Mouse (Mus musculus) fat pad, adult 2 months (tissue): Measurements from ENCODE around the gene Itgb5.
A peak's percentile ranks its signal among the peaks of the same experiment; 100 is the strongest.

Source experiments
- DNase-seq: peaks from one replicate; pipeline ENCODE4 v3.0.0-alpha.2; 2011; ENCODE audit warnings: low read depth, low spot score; ENCODE audit errors: extremely low read depth

Itgb5 gene

DNA sequence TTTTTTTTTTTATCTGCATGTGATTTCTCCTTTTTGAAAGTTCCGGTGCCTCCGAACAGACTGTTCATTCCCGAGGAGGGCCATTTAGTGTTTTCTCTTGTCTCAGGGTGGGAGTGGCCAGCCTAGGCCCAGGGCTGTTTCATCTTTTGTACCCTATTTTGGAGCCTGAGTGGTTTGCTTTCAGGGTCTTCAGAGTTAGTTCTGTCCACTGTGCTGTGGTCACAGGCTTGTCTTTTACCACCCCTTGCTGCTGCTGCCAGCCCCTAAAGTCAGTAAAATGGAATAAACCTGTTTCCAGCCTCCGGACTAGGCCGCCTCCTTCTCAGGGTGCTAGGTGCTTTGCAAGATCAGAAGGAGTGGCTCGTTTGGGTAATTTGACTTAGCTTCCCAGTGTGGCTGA lies 2.6 kb downstream of the Itgb5 start:
- no peak for DNase-seq

DNA sequence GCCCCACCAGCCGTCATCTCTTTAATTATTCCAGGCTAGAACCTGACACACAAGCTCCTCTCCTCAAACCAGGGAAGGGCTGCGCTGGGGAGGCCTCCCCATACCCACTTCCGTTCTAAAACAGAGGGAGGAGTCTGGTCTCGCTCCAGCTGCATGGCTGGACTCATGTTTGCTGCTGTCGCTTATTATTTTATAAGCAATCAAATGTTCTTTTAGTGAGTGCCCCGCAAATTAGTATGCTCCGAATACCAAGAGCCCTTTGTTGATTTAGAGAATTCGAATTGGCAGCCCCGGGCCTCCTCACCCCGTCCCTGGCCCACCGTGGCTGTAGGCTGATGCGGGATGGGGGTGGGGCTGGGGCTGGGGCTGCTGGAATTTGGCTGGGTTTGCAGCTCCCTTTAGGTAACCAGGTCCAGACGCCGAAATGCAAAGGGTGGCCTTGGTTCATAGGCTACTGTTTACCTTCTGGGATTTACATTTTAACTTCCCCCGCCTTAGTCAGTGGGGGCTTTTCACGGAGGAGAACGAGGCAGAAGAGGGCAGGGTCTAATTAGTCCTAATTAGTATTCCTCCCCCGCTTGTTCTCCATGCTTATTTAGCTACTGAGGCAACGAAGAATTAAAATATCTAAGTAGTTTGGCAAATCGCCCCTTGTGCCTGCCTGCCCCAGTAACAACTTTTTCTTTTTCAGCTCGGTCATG lies 3.4 kb downstream of the Itgb5 start:
- no peak for DNase-seq

DNA sequence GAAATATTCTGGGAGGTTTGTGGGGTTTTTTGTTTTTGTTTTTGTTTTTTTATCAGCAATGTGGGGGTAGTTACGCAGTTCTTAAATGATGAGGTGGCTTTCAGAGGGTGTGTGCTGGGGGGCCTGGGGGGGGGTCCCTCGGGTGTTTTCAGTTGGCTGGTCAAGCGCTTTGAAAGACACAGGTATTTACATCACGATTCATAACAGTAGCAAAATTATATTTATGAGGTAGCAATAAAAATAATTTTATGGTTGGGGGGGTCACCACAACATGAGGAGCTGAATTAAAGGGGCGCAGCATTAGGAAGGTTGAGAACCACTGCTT lies 3.9 kb downstream of the Itgb5 start:
- DNase-seq: no peak

DNA sequence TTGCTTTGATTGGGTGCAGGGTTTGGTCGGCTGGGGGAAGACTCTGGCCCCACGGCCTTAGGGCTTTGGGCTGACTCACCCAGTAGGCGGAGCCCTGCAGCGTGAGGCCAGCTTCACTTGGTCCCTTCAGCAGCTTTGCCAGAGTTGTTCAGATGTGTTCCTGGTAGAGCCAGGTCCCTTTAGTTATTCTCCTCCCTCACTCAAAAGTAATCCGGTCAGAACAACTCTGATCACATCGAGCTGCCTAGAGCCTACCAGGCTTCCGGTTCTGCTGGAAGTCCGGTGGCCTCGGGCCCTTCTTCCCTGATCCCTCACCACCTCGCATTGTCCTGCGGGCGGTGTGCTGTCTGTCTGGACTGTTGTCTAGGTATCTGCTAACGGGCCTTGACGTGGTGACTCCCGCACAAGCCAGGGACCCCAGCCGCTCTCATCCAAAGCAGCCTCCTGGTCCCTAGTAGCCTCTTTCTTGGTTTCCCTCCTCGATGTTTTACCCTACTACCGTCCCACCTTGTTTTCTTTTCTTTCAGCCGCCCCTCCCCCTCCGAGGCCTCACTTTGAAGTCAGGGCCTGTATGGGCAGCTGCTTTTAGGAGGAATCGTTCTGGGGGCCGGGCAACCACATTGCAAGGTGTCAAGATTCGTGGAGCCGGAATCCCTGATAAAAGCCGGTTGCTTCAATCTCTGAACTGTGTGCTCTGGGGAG lies 4.5 kb downstream of the Itgb5 start:
- DNase-seq: no peak

DNA sequence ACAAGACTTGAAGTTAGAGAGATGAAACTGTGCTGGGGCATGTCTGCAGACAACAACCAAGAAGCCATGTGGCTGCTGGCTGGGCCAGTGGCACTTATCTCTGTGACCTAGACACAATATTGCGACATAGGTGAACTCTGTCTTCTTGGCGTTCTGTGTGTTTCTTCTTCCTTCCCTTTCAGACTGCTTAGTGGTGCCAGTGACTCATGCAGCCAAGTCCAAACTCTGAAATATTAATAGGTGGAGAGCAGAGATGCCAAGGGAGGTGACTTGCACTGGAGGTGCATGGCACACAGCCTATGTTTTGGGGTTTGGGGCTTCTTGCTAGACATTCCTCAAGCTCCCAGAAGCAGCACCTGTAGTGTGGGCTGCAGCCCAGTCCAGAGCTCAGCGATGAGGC lies 7.2 kb downstream of the Itgb5 start:
- DNase-seq: peak; percentile 99

DNA sequence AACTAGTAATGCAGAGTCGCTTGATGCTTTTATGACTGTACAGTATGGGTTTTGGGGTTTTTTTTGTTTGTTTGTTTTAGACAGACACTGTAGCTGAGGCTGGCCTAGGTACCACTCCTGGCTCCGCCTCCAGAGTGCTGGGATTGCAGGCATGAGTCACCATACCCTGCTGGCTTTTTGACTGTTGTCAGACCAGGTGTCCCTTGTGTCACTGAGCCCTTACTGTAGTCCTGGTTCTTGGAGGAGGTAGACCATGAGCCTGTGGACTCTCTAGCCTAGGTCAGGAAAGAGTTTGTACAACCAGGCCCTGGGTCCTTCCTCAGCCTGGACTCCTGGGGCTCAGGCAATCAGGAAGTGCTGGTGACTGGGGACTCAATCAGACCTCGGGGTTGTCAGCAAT lies 7.7 kb downstream of the Itgb5 start:
- no peak for DNase-seq

DNA sequence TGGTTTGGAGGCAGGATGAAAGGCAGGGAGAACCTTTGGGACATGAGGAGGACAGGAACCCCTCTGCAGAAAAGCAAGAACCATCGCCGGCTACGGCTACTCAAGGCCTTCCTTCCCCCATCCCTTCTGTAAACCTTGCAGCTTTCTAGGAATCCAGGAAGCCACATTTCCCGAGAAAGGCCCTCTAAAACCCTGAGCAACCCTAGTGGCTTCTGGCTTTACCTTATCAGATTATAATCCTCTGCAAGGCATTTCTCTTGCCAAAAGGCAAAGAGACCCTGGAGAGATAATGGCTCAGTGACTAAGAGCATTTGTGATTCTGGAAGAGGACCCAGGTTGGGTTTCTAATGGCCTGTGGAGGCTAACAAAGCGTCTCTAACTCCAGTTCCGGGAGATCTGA lies 11.2 kb downstream of the Itgb5 start:
- no peak for DNase-seq

DNA sequence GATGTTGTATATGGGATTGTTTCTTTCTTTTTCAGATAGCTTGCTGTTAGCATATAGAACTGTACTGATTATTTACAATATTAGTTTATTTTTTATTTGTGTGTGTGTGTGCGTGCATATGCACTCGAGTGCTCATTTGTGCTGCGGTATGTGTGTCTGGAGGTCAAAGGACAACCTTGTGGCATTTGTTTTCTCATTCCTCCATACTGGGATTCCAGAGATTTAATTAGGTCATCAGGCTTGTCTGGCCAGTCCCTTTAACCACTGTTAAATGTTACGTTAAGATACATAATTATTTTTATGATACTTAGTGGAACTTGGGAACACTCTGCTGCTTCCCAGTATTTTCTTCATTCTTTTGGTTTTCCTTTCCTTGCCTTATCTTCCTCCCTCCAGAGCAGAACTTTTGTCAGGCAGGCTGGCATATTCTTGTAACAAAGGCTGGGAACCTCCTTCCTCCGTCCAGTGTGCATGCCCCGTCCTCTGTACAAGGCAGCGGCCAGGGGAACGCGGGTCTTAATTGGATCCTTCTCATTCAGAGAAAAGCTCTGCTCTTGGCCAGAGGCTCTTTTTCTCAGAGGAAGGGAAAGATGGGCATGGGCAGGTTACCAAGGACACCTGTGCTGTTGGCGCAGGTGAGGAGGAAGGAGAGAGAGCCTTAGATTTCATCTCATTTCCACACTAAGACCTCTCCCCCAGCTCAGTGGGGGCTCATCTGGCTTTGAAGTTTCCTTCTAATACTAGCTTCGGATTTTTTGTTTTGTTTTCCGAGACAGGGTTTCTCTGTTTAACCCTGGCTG lies 12.8 kb downstream of the Itgb5 start:
- DNase-seq: no peak

DNA sequence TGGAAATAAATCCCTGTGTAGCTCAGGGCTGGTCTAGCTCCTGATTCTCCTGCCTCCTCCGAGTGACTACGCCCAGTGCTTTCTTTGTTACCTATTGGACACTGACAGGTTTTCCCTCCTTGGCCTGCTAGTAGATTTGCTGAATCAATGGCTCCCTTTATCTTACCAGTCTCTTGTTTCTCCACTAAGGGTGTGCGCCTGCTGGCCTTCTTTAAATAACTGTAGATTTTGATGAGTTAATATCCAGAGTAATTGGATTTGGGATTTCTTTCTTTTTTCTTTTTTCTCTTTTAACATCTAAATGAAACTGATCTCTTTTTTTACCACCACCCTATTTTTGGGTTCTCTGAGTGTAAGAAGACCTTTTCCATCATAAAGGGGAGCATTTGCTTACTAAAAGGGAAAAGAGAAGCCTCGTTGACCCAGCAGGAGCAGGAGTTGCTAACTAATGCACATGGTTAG lies 14.7 kb downstream of the Itgb5 start:
- no peak for DNase-seq

DNA sequence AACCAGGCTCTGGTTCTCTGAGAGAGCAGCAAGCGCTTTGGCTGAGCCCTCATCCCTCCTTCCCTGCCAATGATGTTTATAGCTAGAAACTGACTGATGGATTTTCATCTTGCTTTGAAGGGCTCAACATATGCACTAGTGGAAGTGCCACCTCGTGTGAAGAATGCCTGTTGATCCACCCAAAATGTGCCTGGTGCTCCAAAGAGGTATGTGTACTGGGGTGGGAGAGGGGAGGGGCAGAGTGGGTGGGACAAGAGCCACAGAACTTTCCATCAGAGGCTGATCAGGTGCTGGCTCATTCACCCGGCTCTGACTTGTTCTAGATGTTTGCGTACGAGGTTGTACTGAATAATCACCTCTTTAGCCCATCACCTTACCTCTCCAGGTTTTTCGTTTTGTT lies 15.4 kb downstream of the Itgb5 start:
- DNase-seq: no peak

DNA sequence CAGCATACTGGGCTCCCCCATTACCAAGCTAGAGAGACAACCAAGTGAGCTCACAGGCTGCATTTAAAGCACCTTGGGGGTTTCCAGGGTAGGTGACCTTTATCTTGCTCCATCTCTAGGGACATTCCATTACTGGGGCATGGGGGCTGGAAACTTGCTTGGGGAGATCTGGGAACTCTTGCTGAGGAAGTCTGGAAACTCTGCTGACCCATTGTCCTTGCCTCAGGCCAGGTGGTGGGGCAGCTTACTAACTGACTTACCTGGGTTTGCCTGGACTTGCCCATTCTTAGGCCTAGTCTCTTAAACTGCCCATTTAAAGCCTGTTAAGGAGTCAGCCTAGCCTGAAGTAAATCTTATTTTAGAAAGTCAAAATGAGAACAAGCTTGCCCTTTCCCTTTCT lies 23.8 kb downstream of the Itgb5 start:
- no peak for DNase-seq

DNA sequence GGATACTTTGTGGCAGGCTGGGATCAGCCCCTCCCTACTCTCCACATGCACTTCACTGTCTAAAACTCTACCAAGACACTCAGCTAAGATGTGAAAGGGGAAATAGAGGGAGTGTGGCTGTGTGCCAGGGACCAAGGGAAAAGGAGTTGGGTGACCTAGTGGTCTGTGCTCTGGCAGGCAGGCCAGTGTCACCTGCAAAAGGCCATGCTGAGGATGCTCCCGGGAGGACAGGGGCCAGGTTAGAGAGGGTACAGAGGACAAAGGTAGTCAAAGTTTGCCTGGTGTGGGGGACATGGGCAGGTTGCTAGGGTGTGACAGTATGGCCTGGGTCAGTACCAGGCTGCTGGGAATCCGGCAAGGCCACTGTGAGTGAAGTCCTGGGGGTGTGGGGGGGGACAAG lies 29.3 kb downstream of the Itgb5 start:
- no peak for DNase-seq

DNA sequence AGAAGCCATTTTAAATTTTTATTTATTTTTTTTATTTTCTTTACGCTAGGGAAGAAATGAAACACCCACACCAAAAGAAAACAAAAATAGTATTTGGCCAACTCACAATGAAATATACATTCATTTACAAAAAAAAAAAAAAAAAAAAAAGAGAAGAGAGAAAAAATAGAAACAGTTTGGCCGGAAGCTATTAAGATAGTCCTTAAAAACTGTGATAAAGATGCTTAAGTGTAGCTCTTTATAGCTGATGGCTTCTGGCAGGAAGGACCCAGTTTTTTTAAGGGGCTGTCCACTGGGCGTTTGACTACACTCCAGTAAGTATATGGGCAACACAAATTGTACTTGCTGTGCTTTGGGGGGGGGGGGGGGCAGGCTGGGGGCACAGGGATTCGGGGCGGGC lies 29.9 kb downstream of the Itgb5 start:
- DNase-seq: no peak

DNA sequence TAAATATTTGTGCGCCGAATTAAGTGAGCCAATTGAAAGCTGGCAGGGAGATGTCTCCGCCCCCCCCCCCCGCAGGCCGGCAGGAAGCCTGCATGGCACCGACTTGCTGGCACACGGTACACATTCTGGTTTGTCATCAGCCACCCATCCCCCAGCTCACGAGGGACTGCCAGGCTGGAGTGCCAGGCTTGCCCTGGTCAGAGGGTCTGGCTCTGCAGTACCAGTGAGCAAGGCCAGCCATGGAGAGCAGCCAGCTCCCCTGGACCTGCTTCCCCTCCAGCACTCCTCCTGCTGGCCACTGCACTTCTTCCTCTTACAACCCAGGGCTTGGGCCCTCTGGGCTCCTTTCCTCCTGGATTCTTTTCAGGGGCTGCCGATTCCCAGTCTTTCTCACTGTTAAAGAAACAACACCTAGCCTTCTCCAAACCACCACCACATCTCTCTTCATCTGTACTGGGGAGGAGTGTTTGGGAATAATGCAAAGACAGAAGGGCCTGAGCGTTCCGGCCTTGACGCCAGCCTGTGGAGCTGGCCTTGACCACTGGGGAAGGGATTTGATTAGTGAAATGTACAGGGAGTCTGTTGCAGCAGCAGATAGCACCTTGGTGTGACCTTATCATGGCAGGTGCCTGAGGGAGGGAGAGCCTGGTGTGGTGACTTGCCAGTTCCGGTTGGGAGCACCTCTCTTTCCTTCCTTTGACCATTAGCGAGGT lies 30.7 kb downstream of the Itgb5 start:
- DNase-seq: no peak

DNA sequence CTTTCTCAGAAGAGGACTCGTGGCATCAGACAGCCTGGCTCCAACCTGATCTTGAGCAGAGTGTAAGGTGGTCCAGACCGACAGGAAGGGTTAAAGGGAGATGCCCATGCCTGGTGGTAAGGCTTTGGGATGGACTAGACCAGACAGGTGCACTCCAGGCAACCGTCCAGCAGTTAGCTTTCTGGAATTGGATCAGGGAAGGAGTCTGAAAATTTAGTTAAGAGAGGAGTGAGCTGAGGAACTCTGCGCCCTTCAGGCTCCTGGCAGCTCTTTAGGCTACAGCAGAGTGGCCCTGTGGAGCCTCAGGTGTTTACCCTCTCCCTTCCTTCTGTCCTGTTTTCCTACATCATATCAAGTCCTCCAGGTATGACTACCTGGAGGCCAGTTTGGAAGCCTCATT lies 32.9 kb downstream of the Itgb5 start:
- no peak for DNase-seq

DNA sequence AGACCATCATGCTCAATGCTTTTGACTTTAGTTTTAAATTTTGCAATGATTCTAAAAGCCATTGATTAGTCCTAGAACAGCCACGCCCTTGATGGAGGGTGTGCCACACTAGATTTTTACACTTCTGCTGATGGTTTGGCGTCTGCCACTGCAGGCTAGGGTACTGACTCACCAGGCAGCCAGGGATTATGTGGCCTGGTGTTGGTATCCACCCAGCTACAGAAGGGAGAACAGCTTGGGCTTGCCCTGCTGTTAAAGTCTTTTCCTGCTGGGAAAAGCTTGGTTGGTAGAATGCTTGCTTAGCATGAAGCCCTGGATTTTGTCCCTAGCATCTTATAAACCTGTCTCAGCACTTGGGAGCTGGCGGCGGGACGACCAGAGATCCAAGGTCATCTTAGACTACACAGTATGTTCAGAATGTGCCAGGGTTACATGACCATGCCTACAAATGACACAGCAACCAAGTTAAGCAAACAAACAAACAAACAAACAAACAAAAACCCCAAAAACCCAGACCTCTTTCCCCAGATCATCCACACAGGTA lies 33.8 kb downstream of the Itgb5 start:
- no peak for DNase-seq

DNA sequence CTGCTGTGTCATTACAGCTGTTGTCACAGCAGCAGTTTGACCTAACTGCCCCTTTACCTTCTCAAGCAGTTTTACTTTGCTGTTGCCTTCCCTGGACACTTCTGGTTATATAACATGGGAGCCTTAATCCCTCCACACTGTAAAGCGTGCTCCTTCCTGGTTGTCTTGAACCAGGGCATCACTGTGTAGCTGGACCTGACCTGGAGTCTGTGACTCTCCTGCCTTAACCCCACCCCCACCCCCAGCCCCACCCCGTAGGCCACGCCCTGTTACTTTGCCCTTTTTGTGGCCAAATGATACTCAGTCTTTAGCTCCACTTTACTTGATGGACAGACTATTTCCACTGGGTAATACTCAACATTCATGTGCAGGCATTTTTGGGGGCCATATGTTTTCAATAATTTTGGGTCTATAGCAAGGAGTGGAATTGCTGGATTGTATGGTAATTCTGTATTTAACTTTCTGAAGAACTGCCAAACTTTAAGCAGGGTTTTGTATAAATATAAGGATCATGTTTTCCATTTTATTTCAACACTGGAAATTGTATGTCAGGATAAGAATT lies 40.8 kb downstream of the Itgb5 start:
- no peak for DNase-seq

DNA sequence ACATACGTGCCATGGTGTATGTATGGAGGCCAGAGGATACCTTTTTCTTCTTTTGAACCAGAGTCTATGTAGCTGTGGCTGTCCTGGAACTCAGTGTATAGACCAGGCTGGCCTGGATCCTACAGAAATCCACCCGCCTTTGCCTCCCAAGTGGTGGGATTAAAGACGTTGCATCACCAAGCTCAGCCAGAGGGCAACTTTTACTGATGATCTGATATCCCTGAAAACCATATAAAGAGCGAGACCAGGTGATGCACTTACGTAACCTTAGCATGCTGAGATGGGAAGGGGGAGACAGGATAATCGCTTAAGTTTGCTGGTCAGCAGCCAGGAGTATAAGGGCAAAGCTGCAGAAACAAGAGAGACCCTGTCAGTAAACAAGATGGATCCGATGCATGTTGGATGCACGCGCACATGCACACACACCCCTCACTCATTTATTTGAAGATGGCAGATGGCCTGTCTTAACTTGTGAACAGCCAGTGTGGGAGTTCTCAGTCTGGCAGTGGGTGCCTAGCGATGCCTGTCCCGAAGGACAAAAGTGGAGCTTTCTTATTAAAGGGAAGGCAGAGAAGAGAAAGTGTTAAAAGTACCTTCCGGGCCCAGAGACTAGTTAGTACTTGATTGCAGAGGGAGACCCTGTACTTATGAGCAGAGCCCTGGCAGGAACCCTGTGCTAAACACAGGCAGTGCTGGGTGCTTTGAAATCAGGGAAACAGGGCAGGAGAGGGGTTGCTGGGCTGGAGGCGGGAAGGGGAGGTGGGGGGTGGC lies 41.7 kb downstream of the Itgb5 start:
- peak; percentile 68 for DNase-seq

DNA sequence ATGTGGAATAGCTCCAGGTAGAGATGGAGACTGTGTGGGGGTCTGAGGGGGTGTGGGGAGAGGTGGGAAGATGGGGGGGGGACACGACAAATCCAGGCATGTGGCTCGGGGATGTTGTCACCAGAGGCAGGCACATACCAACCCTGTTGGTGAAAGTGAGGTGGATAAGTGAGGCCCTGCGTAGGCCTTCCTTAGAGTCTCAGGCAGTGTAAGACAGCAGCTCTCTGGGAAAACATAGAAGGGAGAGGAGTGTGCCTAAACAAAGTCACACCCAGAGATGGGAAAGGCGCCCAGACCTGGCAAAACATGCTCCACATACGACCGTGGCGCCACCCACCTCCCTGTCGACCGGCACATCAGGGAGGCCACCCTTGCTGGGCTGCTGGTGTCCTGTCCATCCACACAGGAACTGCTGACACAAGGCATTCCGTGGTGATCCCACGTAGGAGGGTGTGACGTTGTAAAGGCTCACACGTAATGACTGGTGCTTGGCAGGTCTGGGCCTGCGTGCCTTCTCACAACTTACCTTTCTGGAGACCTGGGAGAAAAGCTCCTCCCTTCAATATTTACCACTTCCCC lies 42.5 kb downstream of the Itgb5 start:
- DNase-seq: no peak

DNA sequence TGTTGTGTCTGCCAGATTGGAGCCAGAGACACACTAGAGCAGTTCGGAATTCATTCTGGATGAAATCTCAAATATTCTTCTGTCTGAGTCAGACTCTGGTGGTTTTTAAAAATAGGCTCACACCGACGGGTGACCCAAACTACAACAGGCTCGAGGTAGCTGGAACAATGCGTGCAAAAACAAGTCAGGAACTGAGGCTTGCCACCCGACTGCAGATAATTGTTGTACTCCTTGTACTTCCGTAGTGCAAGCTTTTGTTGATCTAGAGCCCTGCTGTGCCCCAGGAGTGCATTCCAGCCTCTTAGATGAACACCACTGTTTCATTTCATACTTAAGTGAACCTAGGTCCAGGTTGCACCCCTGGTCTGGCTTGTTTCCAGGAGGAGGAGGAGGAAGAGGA lies 43.8 kb downstream of the Itgb5 start:
- no peak for DNase-seq
